Mouse (Mus musculus) spleen, embryonic (tissue): ENCODE measurements at regions not wholly inside any gene's neighbourhood (a gene's known extent, or its start where the extent isn't known, plus 50 kb on each side); places are given as distances from the start of the nearest gene placed in this dataset.

Experiments
- CTCF ChIA-PET: fragments of 350-600 bp; sonication (Branson Sonifier 250); formaldehyde crosslinking; loops from one replicate; lab custom pipeline; 2022; lab: Charles Lee

DNA sequence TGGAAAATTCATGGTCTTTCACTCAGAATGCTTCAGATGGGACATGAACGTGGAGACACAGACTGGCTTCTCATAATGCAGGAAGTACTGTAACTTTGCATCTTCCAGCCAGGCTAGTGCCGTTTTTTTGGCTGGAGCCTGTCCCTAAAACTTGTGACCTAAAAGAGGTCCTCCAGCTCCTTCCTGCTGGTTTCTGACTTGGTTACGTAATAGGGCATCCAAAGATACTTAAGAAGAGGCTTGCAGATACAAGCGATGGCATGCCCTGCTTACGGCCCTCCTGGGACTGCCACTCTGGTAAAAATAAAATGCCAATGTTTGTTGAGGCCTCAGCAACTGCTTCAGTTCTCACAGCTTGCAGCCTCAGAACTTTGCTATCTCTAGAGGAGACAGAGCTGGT is 177.3 kb upstream of the Arl4c start:
- CTCF ChIA-PET, result no interaction called here

DNA sequence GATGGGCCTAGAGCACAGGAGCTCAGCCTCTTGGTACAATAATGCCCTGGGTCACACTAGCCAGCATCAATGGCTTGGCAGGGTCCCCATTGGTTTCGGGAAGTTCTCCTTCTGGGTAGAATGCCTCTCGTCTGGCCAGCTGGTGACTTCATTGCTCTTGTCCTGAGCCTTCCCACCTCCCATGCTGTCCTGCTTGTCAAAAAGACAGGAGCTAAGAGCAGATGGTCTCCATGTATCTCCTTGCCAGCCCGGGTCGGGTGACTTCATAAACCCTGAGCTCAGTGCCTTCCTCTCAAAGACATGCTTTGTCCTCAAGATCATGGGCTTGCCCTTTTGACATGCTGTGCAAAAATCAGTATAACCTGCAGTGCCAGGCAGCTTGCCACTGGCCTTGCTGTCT is 179.2 kb upstream of the Sh3bp4 start:
- CTCF ChIA-PET, result no interaction called here

DNA sequence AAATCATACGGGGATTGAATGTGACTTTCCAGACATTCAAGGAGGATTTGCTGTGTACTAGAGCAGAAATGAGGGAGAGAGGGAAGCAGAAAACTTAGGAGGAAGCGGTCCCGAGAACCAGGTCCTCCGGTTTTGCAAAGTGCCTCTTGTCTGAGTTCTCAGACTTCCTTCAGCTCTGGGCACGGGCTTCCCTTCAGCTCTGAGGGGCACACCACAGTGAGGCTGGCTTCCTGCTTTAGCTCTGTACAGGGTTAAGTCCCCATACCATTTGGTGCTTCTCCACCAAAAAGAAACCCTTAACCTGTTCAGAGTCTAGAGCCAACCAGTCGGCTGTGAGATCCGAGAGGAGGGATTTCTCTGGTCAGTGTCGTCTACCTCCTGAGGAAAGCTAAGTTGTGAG is 167.8 kb upstream of the Sh3bp4 start:
- CTCF ChIA-PET, result no interaction called here

DNA sequence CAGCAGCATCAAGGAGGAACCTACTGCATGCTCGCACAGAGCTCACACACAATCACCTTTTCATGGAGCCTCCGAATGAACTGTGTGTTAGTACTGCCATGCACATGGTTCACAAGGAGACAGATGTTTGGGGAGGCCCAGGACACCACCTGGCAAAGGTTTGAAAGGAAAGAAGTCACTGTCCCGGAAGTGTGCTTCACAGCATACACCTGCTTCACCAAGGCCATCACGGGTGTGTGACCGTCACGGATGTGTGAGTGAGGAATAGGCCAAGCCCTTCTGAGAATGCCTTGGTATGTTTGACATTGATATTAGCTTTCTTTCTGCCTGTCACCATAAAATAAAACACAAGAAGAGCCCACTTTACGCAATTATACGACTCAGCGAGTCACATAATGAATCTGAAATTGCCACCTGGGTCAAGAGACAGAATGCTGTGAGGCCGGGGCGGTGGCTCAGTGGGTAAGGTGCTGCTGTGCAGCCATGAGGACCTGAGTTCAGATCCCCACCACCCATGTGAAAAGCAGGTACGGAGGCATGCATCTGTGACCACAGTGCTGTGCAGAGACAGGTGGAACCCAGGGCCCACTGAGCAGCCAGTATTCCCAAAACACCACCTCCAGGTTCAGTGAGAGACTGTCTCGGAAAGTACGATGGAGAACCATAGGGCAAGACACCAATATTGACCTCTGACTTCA is 162.3 kb upstream of the Sh3bp4 start:
- CTCF ChIA-PET, result no interaction called here

DNA sequence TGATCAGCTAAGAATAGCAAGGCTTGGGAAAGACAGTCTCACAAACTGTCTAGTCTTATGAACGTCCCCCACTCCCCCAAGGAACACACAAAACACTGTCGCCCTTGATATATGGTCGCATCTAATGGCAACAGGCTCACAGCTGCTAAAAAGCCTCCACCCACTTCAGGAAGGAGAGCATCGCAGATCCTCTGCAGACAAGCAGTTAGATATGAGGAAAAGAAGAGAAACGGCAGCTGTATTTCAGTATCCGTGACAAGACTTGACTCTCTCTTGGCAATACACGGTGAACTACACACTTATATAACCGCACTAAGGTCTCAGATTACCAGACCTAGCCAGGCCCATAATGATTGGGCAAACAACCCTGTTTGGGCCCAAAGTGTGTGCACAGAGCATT is 161.5 kb upstream of the Sh3bp4 start:
- CTCF ChIA-PET, result no interaction called here

DNA sequence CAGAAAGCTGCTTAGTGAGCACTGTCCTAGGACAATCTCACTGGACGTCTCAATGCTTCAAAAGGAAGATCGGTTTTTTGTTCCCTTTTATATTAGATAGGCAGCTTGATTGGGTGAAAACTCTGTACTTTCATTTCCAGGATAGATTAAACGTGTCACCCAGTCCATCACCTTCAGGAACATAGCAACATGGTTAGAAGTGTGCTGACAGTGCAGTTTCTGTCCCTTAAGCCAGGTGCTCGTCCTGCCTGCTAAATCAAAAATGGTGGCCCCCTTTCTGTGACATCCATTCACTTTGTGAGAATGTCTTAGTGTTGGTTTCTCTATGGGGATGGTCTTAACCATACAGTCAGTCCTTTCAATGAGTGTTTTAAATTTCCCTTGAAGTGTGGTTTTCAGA is 160.9 kb upstream of the Sh3bp4 start:
- CTCF ChIA-PET, result no interaction called here

DNA sequence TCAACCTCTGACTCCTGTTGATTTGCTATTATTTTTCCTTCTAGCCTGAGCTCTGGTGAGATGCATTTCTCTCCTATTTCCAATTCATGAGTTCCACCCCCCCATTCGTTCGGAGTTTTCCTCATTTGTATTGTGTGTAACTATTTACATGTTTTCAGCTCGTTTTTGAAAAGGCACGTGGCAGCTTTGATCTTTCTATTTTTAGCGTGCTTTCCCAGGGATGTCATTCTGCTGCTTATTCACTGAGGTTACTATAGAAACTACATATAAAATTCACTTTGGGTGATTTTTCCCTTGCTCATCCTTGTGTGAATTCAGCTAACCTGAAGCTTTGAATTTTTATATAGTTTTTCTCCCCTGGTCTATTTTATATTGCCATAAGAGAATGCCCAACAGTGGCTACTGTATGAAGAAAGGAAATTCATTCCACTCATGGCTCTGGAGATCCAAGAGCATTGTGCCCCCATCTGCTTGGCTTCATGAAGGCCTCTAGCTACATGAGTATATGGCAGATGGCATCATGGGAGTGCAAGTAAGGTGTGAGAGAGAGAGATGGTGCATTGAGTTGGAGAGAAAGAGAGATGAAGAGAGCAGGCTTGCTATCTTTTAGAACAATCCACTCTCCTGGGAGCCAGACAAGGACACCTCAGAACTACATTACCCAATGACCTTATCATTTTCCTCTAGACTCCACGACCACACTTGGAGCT is 160.2 kb upstream of the Sh3bp4 start:
- CTCF ChIA-PET, result no interaction called here

DNA sequence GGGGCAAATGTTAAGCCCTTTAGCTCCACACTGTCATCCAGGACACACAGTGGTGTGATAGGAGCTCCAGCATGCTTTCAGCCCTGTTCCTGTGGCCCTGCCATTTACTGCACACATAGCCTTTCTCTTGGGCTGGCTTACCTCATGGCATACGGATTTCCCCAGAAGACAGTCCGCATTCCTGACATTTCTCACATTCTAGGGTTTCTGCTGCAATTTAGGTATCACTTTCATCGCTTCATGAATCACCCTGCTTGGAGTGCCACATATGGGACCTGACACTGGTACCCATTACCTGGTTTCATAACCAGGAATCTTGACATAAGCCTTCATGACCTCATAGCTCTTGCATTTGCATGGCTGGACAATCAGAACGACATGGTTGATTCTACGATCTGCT is 158.5 kb upstream of the Sh3bp4 start:
- CTCF ChIA-PET, result no interaction called here

DNA sequence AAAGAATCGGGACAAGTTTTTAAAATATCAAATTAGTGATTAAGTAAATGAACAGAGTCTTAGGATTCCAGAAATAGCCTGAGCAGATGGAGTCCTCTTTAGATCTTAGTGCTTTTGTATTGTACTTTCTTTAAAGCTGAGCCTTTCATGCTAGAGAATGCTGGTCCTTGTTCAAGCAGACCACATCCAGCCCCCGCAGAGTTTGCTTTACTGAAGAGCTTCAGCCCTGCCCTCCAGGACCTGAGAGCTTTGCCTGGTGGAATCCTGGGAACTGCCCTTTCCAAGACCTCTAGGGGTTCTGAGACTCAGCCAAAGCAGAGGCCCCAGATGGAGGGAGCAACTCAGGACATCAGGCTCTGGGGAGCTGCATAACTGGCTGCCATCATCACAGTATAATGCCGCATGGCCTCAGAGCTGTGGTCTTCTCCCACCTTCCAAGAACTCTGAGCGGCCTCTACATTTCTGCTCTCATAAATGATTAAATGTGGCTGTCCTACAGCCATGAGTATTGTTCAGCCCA is 153.6 kb upstream of the Sh3bp4 start:
- CTCF ChIA-PET, result no interaction called here

DNA sequence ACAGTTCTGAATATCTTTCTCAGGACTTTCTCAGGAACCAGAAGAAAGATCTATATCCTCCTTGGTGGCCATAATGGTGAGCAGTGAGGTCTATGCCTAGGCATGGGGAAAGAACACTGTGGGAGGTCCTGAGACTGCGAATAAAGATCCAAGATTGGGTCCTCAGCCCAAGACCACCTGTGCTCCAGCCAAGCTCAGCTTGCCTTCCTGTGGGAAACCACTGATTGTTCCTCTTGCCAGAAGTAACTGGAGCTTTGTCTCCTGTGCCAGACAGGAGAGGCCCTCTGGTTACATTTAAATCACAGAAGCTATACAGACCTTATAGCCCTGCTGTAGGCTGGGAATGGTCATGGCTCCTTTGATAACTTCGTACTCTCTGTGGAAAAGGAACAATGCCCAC is 148.8 kb upstream of the Sh3bp4 start:
- CTCF ChIA-PET, result no interaction called here

DNA sequence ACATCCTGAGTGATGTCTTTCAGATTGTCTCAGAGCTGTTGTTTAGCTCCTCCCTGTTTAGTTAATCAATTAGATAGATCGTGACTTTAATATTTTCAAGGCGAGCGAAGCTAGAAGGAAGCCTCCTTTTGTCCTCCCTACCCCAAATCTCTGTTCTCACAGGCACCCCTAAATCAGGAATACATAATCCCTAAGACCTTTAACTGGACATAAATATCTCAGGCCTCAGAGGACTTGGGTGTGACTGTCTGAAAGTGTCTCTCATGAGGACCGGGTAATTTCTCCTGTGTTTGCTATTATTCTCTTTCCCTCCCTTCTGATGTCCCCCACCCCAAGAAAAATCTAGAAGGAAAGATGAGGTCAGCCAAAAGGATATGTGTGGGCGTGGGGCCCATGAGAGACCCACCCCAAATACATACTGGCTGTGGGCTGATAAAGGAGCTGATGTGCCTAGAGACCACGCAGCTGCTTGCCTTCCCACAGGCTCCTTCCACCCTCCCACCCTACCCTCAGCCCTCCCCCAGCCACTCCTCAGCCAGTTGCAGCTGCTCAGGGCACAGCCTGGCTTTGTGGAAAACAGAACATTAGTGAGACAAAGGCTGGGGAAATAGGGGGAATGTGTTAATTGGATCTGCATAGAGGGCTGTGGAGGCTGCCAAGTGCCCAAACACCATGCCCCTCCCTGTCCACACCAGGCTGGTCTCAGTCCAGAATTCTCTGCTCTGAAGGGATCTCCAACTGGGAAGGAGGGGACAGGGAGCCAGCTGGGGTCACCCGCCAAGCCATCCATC is 146.2 kb upstream of the Sh3bp4 start:
- CTCF ChIA-PET, result no interaction called here

DNA sequence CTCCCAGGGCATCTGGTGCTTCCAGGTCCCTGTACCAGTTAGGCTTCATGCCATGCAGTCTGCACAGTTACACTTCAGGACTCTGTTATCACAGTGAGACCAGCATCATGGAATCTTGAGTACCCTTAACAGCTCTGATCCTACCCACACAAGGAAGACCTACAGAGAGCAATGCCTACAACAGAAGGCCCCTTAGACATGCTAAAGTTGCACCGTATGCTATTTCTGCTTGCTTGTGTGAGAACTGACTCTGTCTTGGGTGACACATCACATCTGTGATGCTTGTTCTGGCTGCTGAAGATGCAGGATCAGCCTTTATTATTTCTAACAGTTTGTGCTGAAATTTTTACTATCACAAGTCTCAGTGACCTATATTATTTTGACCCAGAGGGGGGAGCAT is 135.0 kb upstream of the Sh3bp4 start:
- CTCF ChIA-PET, result no interaction called here

DNA sequence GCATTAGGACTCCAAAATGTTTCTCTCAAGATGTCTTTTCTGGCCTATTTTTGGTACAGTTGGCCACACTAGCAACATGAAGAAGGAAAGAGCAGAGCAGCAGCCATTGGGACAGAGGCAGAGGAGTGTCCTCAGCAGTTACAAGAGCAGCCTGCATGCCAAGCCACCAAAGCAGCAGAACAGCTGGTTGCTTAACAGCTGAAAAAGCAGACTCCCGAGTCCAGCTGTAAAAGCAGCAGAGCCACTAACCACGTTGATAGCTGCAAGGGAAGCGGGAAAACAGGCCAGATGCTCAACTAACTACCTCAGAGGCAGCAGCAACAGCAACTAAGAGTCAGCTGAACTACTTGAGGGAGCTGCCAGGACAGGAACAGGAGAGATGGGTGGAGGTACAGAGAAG is 134.4 kb upstream of the Sh3bp4 start:
- CTCF ChIA-PET, result no interaction called here

DNA sequence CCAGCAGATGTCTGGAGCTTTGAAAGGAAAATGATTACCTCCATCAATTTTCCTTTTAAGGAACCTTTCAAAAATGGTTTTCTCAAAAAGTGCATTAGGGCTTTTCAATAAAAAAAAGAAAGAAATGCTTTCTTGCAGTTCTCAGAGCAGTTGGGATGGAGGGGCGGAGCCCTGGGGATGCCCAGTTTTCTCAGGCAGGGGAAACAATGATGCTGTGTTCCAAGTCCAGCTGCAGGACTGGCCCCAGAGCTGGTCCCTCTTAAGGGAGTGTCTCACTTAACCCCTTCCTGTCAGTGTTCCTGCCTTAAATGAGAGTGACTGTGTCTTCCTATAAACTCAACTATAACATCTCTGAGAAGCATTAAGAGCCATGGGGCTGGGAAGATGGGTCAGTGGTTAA is 132.9 kb upstream of the Sh3bp4 start:
- CTCF ChIA-PET, result no interaction called here

DNA sequence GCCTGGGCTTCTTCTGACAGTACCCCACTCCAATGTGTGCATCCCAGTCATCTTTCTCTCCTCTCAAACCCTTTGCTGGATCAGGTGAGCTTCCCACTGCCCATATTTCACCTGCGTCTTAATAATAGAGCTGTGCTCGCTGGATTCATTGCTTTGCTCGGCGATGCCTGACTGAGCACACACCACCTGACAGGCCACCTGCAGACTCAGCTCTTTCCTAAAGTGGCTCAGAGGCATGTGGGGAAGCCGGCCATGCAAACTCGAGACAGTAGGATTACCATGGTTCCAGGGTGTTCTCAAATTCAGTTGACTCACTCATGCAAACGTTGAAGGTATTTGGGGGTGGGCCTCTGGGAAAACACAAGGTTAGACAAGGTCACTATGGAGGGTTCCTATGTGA is 131.8 kb upstream of the Sh3bp4 start:
- CTCF ChIA-PET, result no interaction called here

DNA sequence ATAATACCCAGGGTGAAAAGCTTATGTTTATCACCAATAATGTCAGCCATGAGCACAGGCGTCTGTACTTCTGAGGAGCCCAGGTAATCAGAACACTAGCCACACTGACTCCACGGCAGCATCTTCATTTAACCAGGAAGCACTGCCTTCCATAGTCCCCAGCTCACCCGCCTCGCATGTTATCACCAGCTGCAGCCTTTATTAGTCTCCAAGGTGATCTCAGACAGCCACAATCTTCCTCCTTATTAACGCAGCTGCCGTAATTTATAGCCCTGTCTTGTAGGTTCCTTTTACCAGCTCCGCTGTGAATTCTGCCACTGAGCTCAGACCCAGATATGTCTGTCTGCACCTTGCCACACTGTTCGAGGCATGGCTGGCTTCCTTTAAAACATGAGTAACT is 127.2 kb upstream of the Sh3bp4 start:
- CTCF ChIA-PET, result no interaction called here

DNA sequence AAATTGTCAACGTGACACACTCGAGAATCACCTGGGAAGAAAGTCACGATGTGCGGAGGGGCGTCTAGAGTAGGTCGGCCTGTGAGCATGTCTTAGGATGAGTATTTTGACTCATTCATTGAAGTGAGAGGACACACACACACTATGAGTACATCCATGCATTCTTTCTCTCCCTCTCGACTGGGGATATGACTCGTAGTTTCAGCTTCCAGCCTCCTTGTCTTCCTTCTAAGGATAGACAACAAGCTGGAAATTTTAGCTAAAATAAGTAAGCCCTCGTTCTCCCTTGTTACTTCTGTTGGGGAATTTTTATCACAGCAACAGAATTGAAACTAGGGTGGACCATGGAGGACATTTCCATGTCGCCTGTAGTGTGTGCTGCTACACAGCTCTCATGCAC is 124.3 kb upstream of the Sh3bp4 start:
- CTCF ChIA-PET, result no interaction called here

DNA sequence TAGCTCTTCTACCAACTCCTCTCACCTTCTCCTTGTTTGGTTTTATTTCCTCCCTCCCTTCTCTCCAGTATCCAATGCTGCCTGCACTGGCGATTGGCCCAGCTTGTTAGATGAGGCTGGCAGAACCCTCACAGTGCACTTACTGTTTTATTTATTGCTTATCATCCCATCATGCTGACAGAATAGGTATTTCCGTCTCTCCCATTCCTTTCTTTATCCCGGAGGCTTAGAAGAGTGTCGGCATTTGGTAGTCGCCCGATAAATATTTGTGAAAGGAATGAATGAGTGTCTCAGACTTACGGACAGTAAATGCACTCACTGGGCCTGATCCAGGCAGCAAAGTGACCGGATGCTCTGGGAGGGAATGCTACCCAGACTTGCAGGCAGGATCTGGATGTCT is 123.8 kb upstream of the Sh3bp4 start:
- CTCF ChIA-PET, result no interaction called here

DNA sequence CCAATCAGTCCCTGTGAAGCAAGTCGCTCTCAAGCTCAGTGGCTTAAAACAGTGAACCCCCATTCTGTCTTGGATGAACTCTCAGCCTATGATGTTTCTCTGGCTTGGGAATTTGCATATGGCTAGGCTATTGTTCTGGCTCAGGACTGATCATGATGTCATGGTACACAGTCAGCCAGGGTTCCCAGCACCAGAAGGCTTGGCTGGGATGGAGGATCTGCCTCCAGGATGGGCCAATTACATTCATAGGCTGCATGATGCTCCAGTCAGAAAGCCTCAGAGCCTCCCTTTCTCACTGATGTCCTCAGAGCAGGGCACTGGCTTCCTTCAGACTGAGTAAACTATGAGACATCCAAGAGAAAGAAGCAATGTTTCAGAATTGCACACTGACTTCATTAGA is 120.3 kb upstream of the Sh3bp4 start:
- CTCF ChIA-PET, result no interaction called here

DNA sequence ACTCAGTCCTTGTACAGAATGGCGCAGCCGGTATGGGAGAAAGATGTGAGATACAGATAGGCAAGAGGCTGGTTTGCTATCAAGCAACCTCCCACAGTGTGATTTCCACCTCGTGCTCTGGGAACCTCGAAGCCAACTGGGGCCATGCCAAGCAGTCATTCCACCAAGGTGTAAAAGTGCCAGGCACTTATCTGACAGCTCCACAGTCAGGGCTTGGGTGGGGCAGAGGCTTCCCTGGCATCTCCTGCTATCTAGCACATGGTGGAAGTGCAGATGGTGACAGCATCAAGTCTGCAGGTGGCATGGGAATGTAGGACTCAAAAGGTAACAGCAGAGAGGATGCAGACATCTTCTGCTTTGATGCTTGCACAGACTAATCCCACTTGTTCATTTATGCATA is 116.7 kb upstream of the Sh3bp4 start:
- CTCF ChIA-PET, result no interaction called here

DNA sequence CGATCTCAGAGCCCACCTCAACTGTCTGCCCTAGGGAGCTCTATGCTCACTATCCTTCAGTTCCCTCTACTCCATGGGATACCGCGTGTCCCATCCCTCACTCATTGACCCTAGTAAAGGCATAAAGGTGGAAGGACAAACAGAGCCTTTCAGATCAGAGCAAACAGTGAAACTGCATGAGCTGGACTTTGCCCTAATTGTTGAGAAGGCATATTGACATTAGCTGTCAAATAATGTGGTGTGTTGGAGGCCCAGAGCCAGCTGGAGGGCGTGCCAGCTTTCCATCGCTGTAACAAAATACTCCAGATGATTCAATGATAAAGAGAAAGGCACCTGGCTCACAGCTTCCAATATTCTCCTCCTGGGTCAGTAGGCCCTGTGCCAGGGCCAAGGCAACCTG is 115.4 kb upstream of the Sh3bp4 start:
- CTCF ChIA-PET, result no interaction called here

DNA sequence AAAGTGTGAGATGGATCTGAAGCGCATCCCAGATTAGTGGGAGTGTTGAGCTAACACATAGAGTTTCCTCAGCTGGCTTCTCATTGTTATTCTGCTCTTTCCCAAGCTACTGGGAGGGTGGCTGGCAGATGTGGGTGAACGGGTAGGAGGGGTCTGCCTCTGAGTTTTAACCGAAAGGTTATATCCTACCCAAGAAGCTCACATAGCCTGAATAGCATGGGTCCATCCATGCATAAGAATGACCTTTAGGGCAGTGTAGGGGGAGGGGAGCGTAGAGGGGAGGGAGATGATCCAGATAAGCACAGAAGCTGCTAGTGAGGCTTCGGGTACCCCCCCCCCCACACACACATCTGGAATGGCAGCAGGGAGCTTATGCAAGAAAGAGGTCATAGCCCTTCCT is 113.2 kb upstream of the Sh3bp4 start:
- CTCF ChIA-PET, result no interaction called here

DNA sequence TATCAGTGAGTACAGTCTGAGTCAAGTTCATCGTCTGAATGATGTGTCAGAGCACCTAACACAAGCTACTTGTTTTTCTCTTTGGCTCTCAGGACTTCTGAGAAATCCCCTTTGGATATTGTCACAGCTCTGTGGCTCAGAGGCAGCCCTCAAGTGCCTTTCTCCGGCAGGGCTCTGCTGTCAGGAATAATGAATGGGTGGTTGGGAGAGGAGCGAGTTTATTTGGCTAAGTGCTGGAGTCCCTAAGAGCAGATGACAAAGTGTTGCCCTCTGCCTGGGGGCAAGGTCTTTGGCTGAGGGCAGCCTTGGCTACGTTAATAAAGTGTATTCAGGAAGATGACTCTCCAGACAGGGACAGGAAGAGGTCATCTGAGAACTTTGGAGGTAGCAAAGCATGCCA is 110.5 kb upstream of the Sh3bp4 start:
- CTCF ChIA-PET, result no interaction called here
